ENCODE assay signal across 9 mouse cellular contexts in genomic region chr8:117422343-117422742, GRCm38 (mm10).
A peak's percentile ranks its signal among the peaks of the same experiment; 100 is the strongest.
DNase-seq lines count a peak whose midpoint lies in the region; ATAC-seq and TF ChIP-seq lines count a peak whose summit lies in the region.
"Had no signal": no experiment of that assay in that cellular context is flagged by ENCODE, and none has a peak within 500 bp of the region (broad histone marks: within the 10 kb centered on the region; RNA-seq: fewer than 3 reads in every experiment).

No protein-coding gene starts in this region.

- no peak for TF ChIP-seq CTCF in stomach, postnatal 0 days (IDR thresholded peaks at IDR 0.05; ENCODE audit: low read depth)

- no peaks in the 10 kb centered on the region for H3K9me3 ChIP-seq in heart, embryonic 16.5 days (replicated peaks; ENCODE audit: control insufficient read depth, low read length)
- H3K9me3 ChIP-seq in neural tube, embryonic 13.5 days: no peaks in the 10 kb centered on the region
- H3K9me3 ChIP-seq in stomach, postnatal 0 days (ENCODE audit: control insufficient read depth, low read length): no peaks in the 10 kb centered on the region
- H3K9me3 ChIP-seq in liver, embryonic 12.5 days (replicated peaks): no peaks in the 10 kb centered on the region
- H3K9me3 ChIP-seq: liver, embryonic 15.5 days had no signal

- no peak for ATAC-seq in heart, embryonic 16.5 days (replicated peaks; ENCODE audit: extremely low read depth, insufficient read depth, low FRiP score)
- ATAC-seq in neural tube, embryonic 13.5 days (ENCODE audit: low read depth): no peak
- no peak for ATAC-seq in stomach, postnatal 0 days (ENCODE audit: low FRiP score, low TSS enrichment)
- ATAC-seq in liver, embryonic 12.5 days: no peak

- no peak overlapping the region for H3K4me3 ChIP-seq in heart, embryonic 16.5 days (ENCODE audit: low read length)
- no peak overlapping the region for H3K4me3 ChIP-seq in neural tube, embryonic 13.5 days
- no peak overlapping the region for H3K4me3 ChIP-seq in stomach, postnatal 0 days (ENCODE audit: low read depth, low read length)
- H3K4me3 ChIP-seq in liver, embryonic 12.5 days: no peak overlapping the region
- H3K4me3 ChIP-seq: liver, embryonic 15.5 days had no signal

- WGBS in heart, embryonic 16.5 days: 63% methylated on average over 6 of the region's 6 CpGs
- 77% methylated on average over 6 of the region's 6 CpGs for WGBS in neural tube, embryonic 13.5 days
- WGBS in stomach, postnatal 0 days: 70% methylated on average over 6 of the region's 6 CpGs
- WGBS in liver, embryonic 12.5 days (ENCODE audit: insufficient replicate concordance): 85% methylated on average over 6 of the region's 6 CpGs

- H3K4me1 ChIP-seq in heart, embryonic 16.5 days (ENCODE audit: control insufficient read depth, insufficient read depth, low read length): peaks cover 19% of the 10 kb centered on the region
- H3K4me1 ChIP-seq in neural tube, embryonic 13.5 days (replicated peaks): peaks cover 21% of the 10 kb centered on the region
- H3K4me1 ChIP-seq in stomach, postnatal 0 days (replicated peaks; ENCODE audit: control insufficient read depth, insufficient read depth): no peaks in the 10 kb centered on the region
- H3K4me1 ChIP-seq in liver, embryonic 12.5 days: no peaks in the 10 kb centered on the region

- 0 out of 2 replicates have a peak, but pooled peaks cover 2% of the 10 kb centered on the region for H3K36me3 ChIP-seq in heart, embryonic 16.5 days (ENCODE audit: control insufficient read depth, insufficient read depth)
- peaks cover 60% of the 10 kb centered on the region for H3K36me3 ChIP-seq in neural tube, embryonic 13.5 days
- H3K36me3 ChIP-seq in stomach, postnatal 0 days (ENCODE audit: control insufficient read depth, insufficient read depth, low read length): peaks cover 22% of the 10 kb centered on the region
- H3K36me3 ChIP-seq in liver, embryonic 12.5 days: peaks cover 74% of the 10 kb centered on the region

- peak; percentile 20 for DNase-seq in cerebellum, adult 8-10 months
- no peak for DNase-seq in cerebellum, postnatal 36 days
- no peak for DNase-seq in heart, adult 11 months
- DNase-seq in neural tube, embryonic 10.5 days (ENCODE audit: extremely low spot score, low spot score): no peak
- no peak for DNase-seq in stomach, postnatal 0 days (ENCODE audit: low spot score)

- H3K27ac ChIP-seq in heart, embryonic 16.5 days (ENCODE audit: low read length): peak overlapping the region; percentile 84
- H3K27ac ChIP-seq in neural tube, embryonic 13.5 days (replicated peaks): 0 out of 2 replicates have a peak overlapping the region, but pooled peaks have one; percentile 18
- peak overlapping the region; percentile 24; the same call in 1 of the 2 replicates for H3K27ac ChIP-seq in stomach, postnatal 0 days (replicated peaks)
- no peak overlapping the region for H3K27ac ChIP-seq in liver, embryonic 12.5 days
- H3K27ac ChIP-seq: liver, embryonic 15.5 days had no signal

- no peak for TF ChIP-seq EP300 in stomach, postnatal 0 days (optimal IDR thresholded peaks at IDR 0.05)

- no peaks in the 10 kb centered on the region for H3K27me3 ChIP-seq in heart, embryonic 16.5 days (ENCODE audit: control insufficient read depth, insufficient read depth, low read length)
- no peaks in the 10 kb centered on the region for H3K27me3 ChIP-seq in neural tube, embryonic 13.5 days
- H3K27me3 ChIP-seq in stomach, postnatal 0 days (ENCODE audit: control insufficient read depth, insufficient read depth, low read length): no peaks in the 10 kb centered on the region
- no peaks in the 10 kb centered on the region for H3K27me3 ChIP-seq in liver, embryonic 12.5 days (replicated peaks)
- H3K27me3 ChIP-seq: liver, embryonic 15.5 days had no signal

- peak overlapping the region; percentile 59; the same call in 1 of the 2 replicates for H3K4me2 ChIP-seq in heart, embryonic 16.5 days (ENCODE audit: low read depth, low read length)
- no peak overlapping the region for H3K4me2 ChIP-seq in neural tube, embryonic 13.5 days
- H3K4me2 ChIP-seq in stomach, postnatal 0 days (replicated peaks; ENCODE audit: low read depth): no peak overlapping the region
- no peak overlapping the region for H3K4me2 ChIP-seq in liver, embryonic 12.5 days
- H3K4me2 ChIP-seq: liver, embryonic 15.5 days had no signal

- H3K9ac ChIP-seq in heart, embryonic 16.5 days (ENCODE audit: low read length): no peak overlapping the region
- no peak overlapping the region for H3K9ac ChIP-seq in neural tube, embryonic 13.5 days
- H3K9ac ChIP-seq in stomach, postnatal 0 days (ENCODE audit: low read length): no peak overlapping the region
- H3K9ac ChIP-seq in liver, embryonic 12.5 days: no peak overlapping the region
- H3K9ac ChIP-seq: liver, embryonic 15.5 days had no signal
